Mouse (Mus musculus) cerebellum, adult 18-20 months (tissue): Measurements from ENCODE around the gene Adarb1.
A peak's percentile ranks its signal among the peaks of the same experiment; 100 is the strongest.

Experiments used
- DNase-seq, 2 experiments: peaks; one replicate each; pipeline ENCODE4 v3.0.0; 2021

Gene Adarb1

GRCm38 (mm10) chr10:77258704-77259621 lies 159.1 kb downstream of the Adarb1 start, which contains the start of gene Pofut2:
TSS of gene Pofut2 (plus strand) at chr10:77259218.
- peak; percentile 95 to 97 for DNase-seq

- DNase-seq, result no peak
Measured at GRCm38 (mm10) chr10:77258041-77258590, 160.0 kb downstream of the Adarb1 start.

GRCm38 (mm10) chr10:77255676-77256075 lies 162.4 kb downstream of the Adarb1 start:
- no peak for DNase-seq

- no peak for DNase-seq
Measured at GRCm38 (mm10) chr10:77255231-77255630, 162.8 kb downstream of the Adarb1 start.

- DNase-seq, result peak; percentile 86 to 87
Measured at GRCm38 (mm10) chr10:77252790-77253189, 165.3 kb downstream of the Adarb1 start.

- peak; percentile 70 to 74 for DNase-seq
Measured at GRCm38 (mm10) chr10:77251784-77252539, 166.1 kb downstream of the Adarb1 start.

- DNase-seq, result peak; percentile 69 to 74
Measured at GRCm38 (mm10) chr10:77251223-77251783, 166.8 kb downstream of the Adarb1 start.

GRCm38 (mm10) chr10:77247707-77248106 lies 170.4 kb downstream of the Adarb1 start:
- no peak for DNase-seq

- no peak for DNase-seq
Measured at GRCm38 (mm10) chr10:77247048-77247447, 171.0 kb downstream of the Adarb1 start.

- no peak for DNase-seq
Measured at GRCm38 (mm10) chr10:77244777-77245176, 173.3 kb downstream of the Adarb1 start.

GRCm38 (mm10) chr10:77243572-77244161 lies 174.4 kb downstream of the Adarb1 start:
- DNase-seq, result no peak

GRCm38 (mm10) chr10:77242871-77243270 lies 175.2 kb downstream of the Adarb1 start:
- DNase-seq, result no peak

GRCm38 (mm10) chr10:77242396-77242795 lies 175.7 kb downstream of the Adarb1 start:
- DNase-seq, result no peak

- DNase-seq, result no peak
Measured at GRCm38 (mm10) chr10:77240764-77241163, 177.3 kb downstream of the Adarb1 start.
